Mouse (Mus musculus) neutrophil, adult 59 days (primary cell): ENCODE results near the gene Ifi205. TPM values are rescaled to one million over a fixed set of nuclear protein-coding genes. Genes with fewer than 3 reads are reported as not detected.

Experiments used
- total RNA-seq, 2 experiments: library from RNA; stranded (reverse); gene quantifications; 1 replicate in 1 of 2; 2 replicates in 1 of 2; pipeline ENCODE4 v1.2.4; 2023

Gene Ifi205
- 1 to 10 TPM; 5.3 to 5.8 TPM for total RNA-seq

DNA sequence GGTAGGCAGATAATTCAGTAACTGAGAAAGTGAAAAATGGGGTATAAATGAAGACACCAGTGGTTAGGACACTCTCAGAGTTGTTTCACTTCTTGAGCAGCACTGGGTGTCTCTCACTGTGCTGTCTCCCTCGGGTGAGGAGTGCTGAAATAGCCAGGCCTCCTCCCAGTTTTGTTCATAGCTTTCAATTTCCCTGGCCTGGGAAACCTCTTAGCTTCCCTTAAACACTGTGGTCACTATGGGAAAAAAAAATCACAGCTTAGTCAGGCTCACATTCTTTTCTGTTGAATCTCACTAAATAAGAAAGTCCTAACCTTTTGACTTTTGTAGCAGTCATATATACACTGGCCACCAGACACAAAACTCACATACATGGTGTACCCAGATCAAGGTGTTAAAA lies at the start of gene Ifi205:
TSS of gene Ifi205 (minus strand) at position 113 of the 400 bp plus-strand sequence.

DNA sequence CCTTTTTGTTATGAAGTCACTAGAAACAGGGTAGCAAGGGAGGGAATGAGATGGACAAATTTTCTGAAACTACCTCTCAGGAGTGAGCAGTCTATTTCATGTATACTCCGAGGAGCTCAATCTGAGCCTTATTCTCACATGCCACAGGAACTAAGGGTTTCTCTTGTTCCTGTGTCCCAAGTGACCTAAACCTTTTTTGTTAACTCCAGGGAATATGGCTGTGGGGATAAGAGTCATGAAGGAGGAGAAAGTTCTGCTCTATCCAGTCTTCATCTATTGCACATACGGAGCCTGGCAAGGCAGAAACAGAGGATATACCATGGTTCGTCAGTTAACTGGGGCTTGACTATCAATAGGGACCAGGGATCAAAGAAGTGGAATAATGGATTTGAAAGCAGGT lies 34.7 kb upstream of the Ifi205 start, which contains the start of gene Olfr430:
TSS of gene Olfr430 (plus strand) at position 301 of the 400 bp plus-strand sequence.

DNA sequence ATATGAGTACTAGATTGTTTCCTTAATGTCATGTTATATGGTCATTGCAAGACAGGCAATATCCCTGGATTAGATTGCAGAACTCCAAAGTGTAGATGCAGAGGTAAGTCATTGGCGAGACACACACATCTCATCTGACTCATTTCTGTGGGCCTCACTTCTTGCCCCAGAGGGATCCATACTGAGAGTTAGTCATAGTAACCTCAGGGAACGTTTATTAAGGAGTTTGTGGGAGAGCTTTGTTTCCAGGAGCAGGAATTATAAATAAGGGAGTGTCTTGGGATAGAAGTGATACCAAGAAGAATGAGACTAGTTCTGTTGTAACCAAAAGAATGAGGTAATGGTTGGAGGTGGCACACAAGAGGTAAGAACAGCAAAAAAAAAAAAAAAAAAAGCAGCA lies 17.3 kb upstream of the Ifi205 start, which contains the start of gene Olfr432:
TSS of gene Olfr432 (plus strand) at position 313 of the 400 bp plus-strand sequence.

DNA sequence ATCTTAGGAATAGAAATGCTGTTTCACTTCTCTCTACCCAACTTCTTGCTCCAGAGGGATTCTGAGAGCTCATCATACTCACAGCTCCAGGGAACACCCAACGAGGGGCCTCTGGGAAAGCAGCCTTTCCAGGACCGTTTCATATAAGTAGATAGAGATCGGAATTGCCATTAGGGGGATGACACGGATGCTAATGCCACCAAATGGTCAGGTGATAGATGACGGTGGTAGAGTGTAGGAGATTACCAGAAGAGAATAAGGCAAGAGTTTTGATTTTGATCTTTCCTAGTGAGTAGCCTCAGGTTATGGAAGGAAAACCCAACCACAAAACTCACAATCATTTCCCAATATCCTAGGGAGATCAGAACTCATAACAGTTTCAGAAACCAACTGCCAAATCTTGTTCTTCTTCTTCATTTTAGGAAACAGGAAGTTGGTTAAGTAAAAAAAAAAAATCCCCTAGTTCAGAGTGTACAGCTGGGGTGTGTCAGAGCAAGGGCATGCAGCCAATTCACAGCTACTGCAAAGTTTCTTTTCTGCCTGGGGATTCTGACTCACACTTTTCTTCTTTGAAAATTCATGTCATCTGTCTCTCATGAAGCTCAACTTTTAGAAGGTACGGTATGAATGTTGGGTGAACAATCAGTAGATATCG lies 9.0 kb upstream of the Ifi205 start, which contains the start of gene Olfr433:
TSS of gene Olfr433 (plus strand) at position 183 of the 655 bp plus-strand sequence.

DNA sequence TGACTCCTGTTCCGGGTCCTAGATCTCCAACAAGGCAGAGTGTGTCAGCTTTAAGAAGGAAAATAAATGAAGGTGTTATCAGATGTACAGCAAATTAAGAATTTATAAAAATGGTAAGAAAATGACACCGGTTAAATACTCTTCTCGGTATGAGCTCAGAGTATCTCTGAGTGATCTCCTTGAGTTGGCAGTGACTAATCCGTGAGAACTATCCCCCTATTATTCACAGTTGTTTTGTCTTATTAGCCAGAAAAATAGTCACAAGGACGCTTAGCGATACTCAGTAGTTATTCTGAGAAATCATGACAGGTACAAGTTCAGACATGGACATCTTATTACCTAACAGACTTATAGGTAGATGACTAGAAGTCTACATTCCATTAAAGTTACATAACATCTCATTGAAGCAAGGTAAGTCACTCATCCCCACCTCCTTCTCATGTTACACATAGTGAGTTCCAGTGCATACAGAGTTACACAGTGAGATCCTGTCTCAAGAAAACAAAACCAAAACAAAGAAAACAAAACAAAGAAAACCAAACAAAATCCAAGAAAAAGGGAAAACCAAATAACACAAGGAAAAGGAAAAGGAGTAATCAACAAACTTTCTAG lies 48.8 kb downstream of the Ifi205 start, which contains the start of gene Ifi202b:
TSS of gene Ifi202b (minus strand) at position 51 of the 612 bp plus-strand sequence.

Other genes starting within 250 kb of the Ifi205 start
- gene Ifi211, start 118.8 kb downstream of the Ifi205 start, total RNA-seq: 10 to 100 TPM; 16.9 to 21.0 TPM
- 10 to 100 TPM; 46.7 to 63.9 TPM for gene Mndal, start 89.3 kb downstream of the Ifi205 start, total RNA-seq
- 10 to 100 TPM; 27.7 to 44.0 TPM for gene Ifi203, start 89.1 kb downstream of the Ifi205 start, total RNA-seq
- not detected for gene Ifi202b, start 49.1 kb downstream of the Ifi205 start, total RNA-seq
- not detected for gene Olfr433, start 8.9 kb upstream of the Ifi205 start, total RNA-seq
- gene Olfr432, start 17.4 kb upstream of the Ifi205 start, total RNA-seq: not detected
- gene Olfr430, start 34.8 kb upstream of the Ifi205 start, total RNA-seq: not detected
- not detected for gene Olfr429, start 52.5 kb upstream of the Ifi205 start, total RNA-seq
- gene Olfr427, start 65.1 kb upstream of the Ifi205 start, total RNA-seq: not detected
- not detected for gene Olfr231, start 89.4 kb upstream of the Ifi205 start, total RNA-seq
- gene Olfr424, start 99.7 kb upstream of the Ifi205 start, total RNA-seq: not detected
- gene Olfr420, start 123.8 kb upstream of the Ifi205 start, total RNA-seq: not detected
- gene Spta1, start 141.0 kb upstream of the Ifi205 start, total RNA-seq: 10 to 100 TPM in 1 of 2 experiments, 1 to 10 TPM in 1; 3.8 to 12.3 TPM
- gene Olfr419, start 220.3 kb upstream of the Ifi205 start, total RNA-seq: not detected